Mouse (Mus musculus): Measurements from ENCODE around the gene Slc24a2. TPM values are rescaled to one million over a fixed set of nuclear protein-coding genes. Genes with fewer than 3 reads are reported as not detected.

The Slc24a2 gene
- polyA plus RNA-seq, 1 experiment: not detected

- H3K36me3 ChIP-seq (replicated peaks; ENCODE audit: low read length): no peaks in the 10 kb centered on the region
- TF ChIP-seq GATA1 (IDR thresholded peaks at IDR 0.05; ENCODE audit: borderline replicate concordance, low read length): no peak
- no peak for TF ChIP-seq FLI1 (IDR thresholded peaks at IDR 0.05; ENCODE audit: low read length)
- no peaks in the 10 kb centered on the region for H3K27me3 ChIP-seq (replicated peaks)
- no peak overlapping the region for H3K4me3 ChIP-seq (replicated peaks)
- H3K4me1 ChIP-seq: no peaks in the 10 kb centered on the region
- no peaks in the 10 kb centered on the region for H3K9me3 ChIP-seq
Measured at GRCm38 (mm10) chr4:87035701-87036100, 194.6 kb downstream of the Slc24a2 start.

- Histone ChIP-seq H3K36me3 (replicated peaks; ENCODE audit: low read length) (no peaks in the 10 kb centered on the region), H3K4me3 (replicated peaks) (no peak overlapping the region), H3K9me3 (no peaks in the 10 kb centered on the region), H3K4me1 (no peaks in the 10 kb centered on the region), H3K27me3 (replicated peaks) (no peaks in the 10 kb centered on the region)
- TF ChIP-seq GATA1 (IDR thresholded peaks at IDR 0.05; ENCODE audit: borderline replicate concordance, low read length): no peak
- TF ChIP-seq FLI1 (IDR thresholded peaks at IDR 0.05; ENCODE audit: low read length): no peak
Measured at GRCm38 (mm10) chr4:87032632-87033031, 197.6 kb downstream of the Slc24a2 start.

- TF ChIP-seq GATA1 (IDR thresholded peaks at IDR 0.05; ENCODE audit: borderline replicate concordance, low read length): no peak
- TF ChIP-seq FLI1 (IDR thresholded peaks at IDR 0.05; ENCODE audit: low read length): no peak
- Histone ChIP-seq H3K9me3 (peaks cover 4% of the 10 kb centered on the region; the same call in 1 of the 2 replicates), H3K27me3 (replicated peaks) (peaks cover 4% of the 10 kb centered on the region), H3K4me3 (replicated peaks) (no peak overlapping the region), H3K36me3 (replicated peaks; ENCODE audit: low read length) (no peaks in the 10 kb centered on the region), H3K4me1 (no peaks in the 10 kb centered on the region)
Measured at GRCm38 (mm10) chr4:87031076-87031475, 199.2 kb downstream of the Slc24a2 start.

GRCm38 (mm10) chr4:87026311-87027151, 203.7 kb downstream of the Slc24a2 start:
- Histone ChIP-seq H3K9me3 (peaks cover 10% of the 10 kb centered on the region), H3K4me1 (no peaks in the 10 kb centered on the region), H3K27me3 (replicated peaks) (peaks cover 4% of the 10 kb centered on the region), H3K4me3 (replicated peaks) (peak overlapping the region; percentile 7), H3K36me3 (replicated peaks; ENCODE audit: low read length) (no peaks in the 10 kb centered on the region)
- TF ChIP-seq FLI1 (IDR thresholded peaks at IDR 0.05; ENCODE audit: low read length) (no peak), GATA1 (IDR thresholded peaks at IDR 0.05; ENCODE audit: borderline replicate concordance, low read length) (no peak)

GRCm38 (mm10) chr4:87024556-87024955, 205.7 kb downstream of the Slc24a2 start:
- H3K4me1 ChIP-seq: no peaks in the 10 kb centered on the region
- H3K27me3 ChIP-seq (replicated peaks): peaks cover 4% of the 10 kb centered on the region
- TF ChIP-seq FLI1 (IDR thresholded peaks at IDR 0.05; ENCODE audit: low read length): no peak
- TF ChIP-seq GATA1 (IDR thresholded peaks at IDR 0.05; ENCODE audit: borderline replicate concordance, low read length): no peak
- H3K9me3 ChIP-seq: peaks cover 10% of the 10 kb centered on the region
- H3K36me3 ChIP-seq (replicated peaks; ENCODE audit: low read length): no peaks in the 10 kb centered on the region
- H3K4me3 ChIP-seq (replicated peaks): no peak overlapping the region

GRCm38 (mm10) chr4:87021542-87021941, 208.7 kb downstream of the Slc24a2 start:
- Histone ChIP-seq H3K36me3 (replicated peaks; ENCODE audit: low read length) (no peaks in the 10 kb centered on the region), H3K27me3 (replicated peaks) (no peaks in the 10 kb centered on the region), H3K9me3 (peaks cover 6% of the 10 kb centered on the region), H3K4me3 (replicated peaks) (no peak overlapping the region), H3K4me1 (no peaks in the 10 kb centered on the region)
- TF ChIP-seq FLI1 (IDR thresholded peaks at IDR 0.05; ENCODE audit: low read length) (no peak), GATA1 (IDR thresholded peaks at IDR 0.05; ENCODE audit: borderline replicate concordance, low read length) (no peak)

- TF ChIP-seq GATA1 (IDR thresholded peaks at IDR 0.05; ENCODE audit: borderline replicate concordance, low read length) (no peak), FLI1 (IDR thresholded peaks at IDR 0.05; ENCODE audit: low read length) (no peak)
- H3K9me3 ChIP-seq: no peaks in the 10 kb centered on the region
- H3K36me3 ChIP-seq (replicated peaks; ENCODE audit: low read length): no peaks in the 10 kb centered on the region
- no peaks in the 10 kb centered on the region for H3K27me3 ChIP-seq (replicated peaks)
- H3K4me1 ChIP-seq: no peaks in the 10 kb centered on the region
- no peak overlapping the region for H3K4me3 ChIP-seq (replicated peaks)
Measured at GRCm38 (mm10) chr4:87019486-87020105, 210.7 kb downstream of the Slc24a2 start.

- Histone ChIP-seq H3K27me3 (replicated peaks) (no peaks in the 10 kb centered on the region), H3K9me3 (no peaks in the 10 kb centered on the region), H3K4me3 (replicated peaks) (no peak overlapping the region), H3K36me3 (replicated peaks; ENCODE audit: low read length) (no peaks in the 10 kb centered on the region), H3K4me1 (no peaks in the 10 kb centered on the region)
- TF ChIP-seq FLI1 (IDR thresholded peaks at IDR 0.05; ENCODE audit: low read length) (no peak), GATA1 (IDR thresholded peaks at IDR 0.05; ENCODE audit: borderline replicate concordance, low read length) (no peak)
Measured at GRCm38 (mm10) chr4:87018073-87018997, 211.9 kb downstream of the Slc24a2 start.

- H3K9me3 ChIP-seq: no peaks in the 10 kb centered on the region
- no peaks in the 10 kb centered on the region for H3K27me3 ChIP-seq (replicated peaks)
- H3K4me3 ChIP-seq (replicated peaks): no peak overlapping the region
- H3K4me1 ChIP-seq: no peaks in the 10 kb centered on the region
- no peaks in the 10 kb centered on the region for H3K36me3 ChIP-seq (replicated peaks; ENCODE audit: low read length)
- TF ChIP-seq GATA1 (IDR thresholded peaks at IDR 0.05; ENCODE audit: borderline replicate concordance, low read length) (no peak), FLI1 (IDR thresholded peaks at IDR 0.05; ENCODE audit: low read length) (no peak)
Measured at GRCm38 (mm10) chr4:87017464-87017863, 212.8 kb downstream of the Slc24a2 start.
